Comparison of ENCODE assay signal across 8 mouse cellular contexts in the genomic region with DNA sequence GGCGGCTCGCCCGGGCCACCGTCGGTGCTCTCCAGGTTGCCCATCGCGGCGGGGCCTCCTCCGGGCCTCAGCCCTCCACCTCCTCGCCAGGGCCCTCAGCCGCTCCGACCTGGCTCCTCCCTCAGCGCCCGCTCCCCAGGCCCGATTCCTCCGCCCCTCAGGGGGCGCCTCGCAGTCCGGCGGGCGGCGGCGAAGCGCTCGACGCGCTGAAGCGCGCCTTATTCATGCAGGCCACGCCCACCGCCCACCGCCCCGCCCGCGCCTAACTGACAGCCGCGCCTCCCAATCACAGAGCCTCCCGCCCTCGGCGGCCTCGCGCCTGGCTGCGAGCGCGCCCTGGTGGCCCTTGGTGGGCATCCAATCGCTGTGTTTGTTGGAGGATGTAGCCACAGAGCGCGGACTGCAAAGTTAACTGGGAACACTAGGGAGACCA. TPM values are rescaled to one million over a fixed set of nuclear protein-coding genes. Genes with fewer than 3 reads are reported as not detected.
DNase-seq lines count a peak whose midpoint lies in the region; ATAC-seq lines count a peak whose summit lies in the region.

A gene (minus strand): TSS at position 224 of the 433 bp plus-strand sequence.

- under 1% methylated on average over 46 of the region's 48 CpGs for WGBS in heart, embryonic 11.5 days (ENCODE audit: insufficient replicate concordance)
- under 1% methylated on average over 47 of the region's 48 CpGs for WGBS in kidney, embryonic 15.5 days

- H3K27me3 ChIP-seq in erythroblast, embryonic 14.5 days (ENCODE audit: control insufficient read depth): peaks cover 50% of the 10 kb centered on the region
- no peaks in the 10 kb centered on the region for H3K27me3 ChIP-seq in heart, embryonic 11.5 days (ENCODE audit: control insufficient read depth, insufficient read depth, low read length)
- H3K27me3 ChIP-seq in kidney, embryonic 15.5 days: no peaks in the 10 kb centered on the region

- peak; percentile 99 for DNase-seq in B cell, adult 2 months
- DNase-seq in brain, embryonic 18.5 days (ENCODE audit: low read depth, low spot score): peak; percentile 80
- DNase-seq in liver: peak; percentile 92
- DNase-seq in monocyte, adult 2 months (ENCODE audit: low read depth in 1 of 2, low spot score in 2 of 2): peak; percentile 79 to 94
- peak; percentile 91 to 94 for DNase-seq in spleen, postnatal 14 days (ENCODE audit: low spot score in 2 of 2)

- peaks cover 9% of the 10 kb centered on the region for H3K4me1 ChIP-seq in erythroblast, embryonic 14.5 days (ENCODE audit: control insufficient read depth)
- H3K4me1 ChIP-seq in heart, embryonic 11.5 days (ENCODE audit: control insufficient read depth, insufficient read depth, low read length): peaks cover 12% of the 10 kb centered on the region
- peaks cover 26% of the 10 kb centered on the region for H3K4me1 ChIP-seq in kidney, embryonic 15.5 days

- ATAC-seq in heart, embryonic 11.5 days (replicated peaks; ENCODE audit: insufficient number of reproducible peaks, low FRiP score, low TSS enrichment): peak; percentile 91
- ATAC-seq in kidney, embryonic 15.5 days (replicated peaks; ENCODE audit: low FRiP score): peak; percentile 97

- no peaks in the 10 kb centered on the region for H3K36me3 ChIP-seq in erythroblast, embryonic 14.5 days (ENCODE audit: control insufficient read depth)
- H3K36me3 ChIP-seq in heart, embryonic 11.5 days (ENCODE audit: control insufficient read depth, insufficient read depth, low read length): no peaks in the 10 kb centered on the region
- H3K36me3 ChIP-seq in kidney, embryonic 15.5 days: no peaks in the 10 kb centered on the region

- H3K9ac ChIP-seq in heart, embryonic 11.5 days (ENCODE audit: low read depth, low read length): peak within 1 kb of the TSS; percentile 89
- peak within 1 kb of the TSS; percentile 90 for H3K9ac ChIP-seq in kidney, embryonic 15.5 days

- peaks cover 7% of the 10 kb centered on the region for H3K9me3 ChIP-seq in erythroblast, embryonic 14.5 days (ENCODE audit: control insufficient read depth, low read length)
- H3K9me3 ChIP-seq in heart, embryonic 11.5 days (replicated peaks; ENCODE audit: control insufficient read depth, low read length): no peaks in the 10 kb centered on the region
- H3K9me3 ChIP-seq in kidney, embryonic 15.5 days (replicated peaks): no peaks in the 10 kb centered on the region

- H3K4me3 ChIP-seq in erythroblast, embryonic 14.5 days (replicated peaks): peak within 1 kb of the TSS; percentile 59
- peak within 1 kb of the TSS; percentile 89 for H3K4me3 ChIP-seq in heart, embryonic 11.5 days (ENCODE audit: low read depth, low read length)
- H3K4me3 ChIP-seq in kidney, embryonic 15.5 days (replicated peaks): peak within 1 kb of the TSS; percentile 90

- peak within 1 kb of the TSS; percentile 91 for H3K27ac ChIP-seq in heart, embryonic 11.5 days (ENCODE audit: low read depth, low read length)
- H3K27ac ChIP-seq in kidney, embryonic 15.5 days: peak within 1 kb of the TSS; percentile 95

- peak within 1 kb of the TSS; percentile 65 for H3K4me2 ChIP-seq in heart, embryonic 11.5 days
- peak within 1 kb of the TSS; percentile 66 for H3K4me2 ChIP-seq in kidney, embryonic 15.5 days

RNA-seq across cellular contexts. Expression of the gene that starts here (rescaled TPM):
- 0.01 and 0.02 TPM in 2 replicates for polyA plus RNA-seq in erythroblast, embryonic 14.5 days (2012)
- 11.0 and 11.4 TPM in 2 replicates for polyA plus RNA-seq in heart, embryonic 11.5 days (2014; fragmentation: Nextera tagmentation; extraction: Ambion mirVana)
- 31.7 and 32.4 TPM in 2 replicates for polyA plus RNA-seq in kidney, embryonic 15.5 days (2015; fragmentation: Nextera tagmentation; extraction: Ambion mirVana)

Comparison
In these comparisons a context has a peak if more than half of its experiments do, and no peak if none do; other contexts are left out.
1. Peak in every context shown above with its lines: DNase-seq, ATAC-seq, H3K4me3 ChIP-seq and H3K27ac ChIP-seq.
2. RNA of the gene that starts here (polyA plus RNA-seq): 31.7 to 32.4 TPM in kidney, embryonic 15.5 days and 11.0 to 11.4 TPM in heart, embryonic 11.5 days; 0.01 to 0.02 TPM in erythroblast, embryonic 14.5 days; every median in the first group is over 10 times any median in the second.